Mouse (Mus musculus): ENCODE measurements around the gene Med14.

Med14 gene

GRCm38 (mm10) chrX:12761626-12762333 lies at the start of gene Med14:
TSS of gene Med14 (minus strand) at chrX:12762073.
- peak; percentile 89 for DNase-seq (ENCODE audit: low spot score)

- no peak for DNase-seq (ENCODE audit: low spot score)
Observed at GRCm38 (mm10) chrX:12800559-12800958, 38.7 kb upstream of the Med14 start.

GRCm38 (mm10) chrX:12794842-12795241 lies 33.0 kb upstream of the Med14 start:
- peak; percentile 41 for DNase-seq (ENCODE audit: low spot score)

GRCm38 (mm10) chrX:12791674-12792340 lies 29.9 kb upstream of the Med14 start:
- no peak for DNase-seq (ENCODE audit: low spot score)

- no peak for DNase-seq (ENCODE audit: low spot score)
Observed at GRCm38 (mm10) chrX:12773236-12773635, 11.4 kb upstream of the Med14 start.

GRCm38 (mm10) chrX:12771561-12771960 lies 9.7 kb upstream of the Med14 start:
- no peak for DNase-seq (ENCODE audit: low spot score)

GRCm38 (mm10) chrX:12768571-12768970 lies 6.7 kb upstream of the Med14 start:
- no peak for DNase-seq (ENCODE audit: low spot score)

- DNase-seq (ENCODE audit: low spot score): no peak
Observed at GRCm38 (mm10) chrX:12766846-12767564, 5.1 kb upstream of the Med14 start.

GRCm38 (mm10) chrX:12763127-12763834 lies 1.4 kb upstream of the Med14 start:
- no peak for DNase-seq (ENCODE audit: low spot score)

- DNase-seq (ENCODE audit: low spot score): no peak
Observed at GRCm38 (mm10) chrX:12762334-12763126, 657 bp upstream of the Med14 start.

- DNase-seq (ENCODE audit: low spot score): no peak
Observed at GRCm38 (mm10) chrX:12761259-12761625, 631 bp downstream of the Med14 start.

GRCm38 (mm10) chrX:12760501-12760900 lies 1.4 kb downstream of the Med14 start:
- DNase-seq (ENCODE audit: low spot score): no peak

- no peak for DNase-seq (ENCODE audit: low spot score)
Observed at GRCm38 (mm10) chrX:12759625-12760024, 2.2 kb downstream of the Med14 start.

GRCm38 (mm10) chrX:12747886-12748285 lies 14.0 kb downstream of the Med14 start:
- DNase-seq (ENCODE audit: low spot score): no peak

GRCm38 (mm10) chrX:12746729-12747128 lies 15.1 kb downstream of the Med14 start:
- no peak for DNase-seq (ENCODE audit: low spot score)

- no peak for DNase-seq (ENCODE audit: low spot score)
Observed at GRCm38 (mm10) chrX:12740396-12740795, 21.5 kb downstream of the Med14 start.

GRCm38 (mm10) chrX:12716036-12716435 lies 45.8 kb downstream of the Med14 start:
- DNase-seq (ENCODE audit: low spot score): no peak

- DNase-seq (ENCODE audit: low spot score): no peak
Observed at GRCm38 (mm10) chrX:12713796-12714195, 48.1 kb downstream of the Med14 start.

- no peak for DNase-seq (ENCODE audit: low spot score)
Observed at GRCm38 (mm10) chrX:12686910-12687309, 75.0 kb downstream of the Med14 start.

- no peak for DNase-seq (ENCODE audit: low spot score)
Observed at GRCm38 (mm10) chrX:12686071-12686470, 75.8 kb downstream of the Med14 start.

GRCm38 (mm10) chrX:12677396-12677795 lies 84.5 kb downstream of the Med14 start:
- peak; percentile 78 for DNase-seq (ENCODE audit: low spot score)
